Mouse (Mus musculus) gastrocnemius, adult 18-20 months (tissue): ENCODE data around the gene Rnase1. TPM values are rescaled to one million over a fixed set of nuclear protein-coding genes. Genes with fewer than 3 reads are reported as not detected.
A peak's percentile ranks its signal among the peaks of the same experiment; 100 is the strongest.
"Not testable (repeated sequence)": the region's sequence is repeated elsewhere in the genome, so short reads cannot be mapped to it uniquely, and the experiment has no call there.

Experiments used
- DNase-seq: peaks from one replicate; pipeline ENCODE4 v3.0.0; 2021; ENCODE audit warnings: low spot score
- long read RNA-seq, 2 experiments: library from polyadenylated mRNA; stranded (forward); transcript quantifications; one replicate each; pipeline ENCODE4 v2.0.0; 2021
- total RNA-seq, 2 experiments: library from RNA; stranded (reverse); gene quantifications; 2 replicates each; pipeline ENCODE4 v1.2.3; 2021

Gene Rnase1
- total RNA-seq, result under 1 TPM in 1 of 2 experiments, not detected in 1; 0.39 TPM
- long read RNA-seq, experiment 1, result 0 reads
- long read RNA-seq, experiment 2, result 0 reads

DNA sequence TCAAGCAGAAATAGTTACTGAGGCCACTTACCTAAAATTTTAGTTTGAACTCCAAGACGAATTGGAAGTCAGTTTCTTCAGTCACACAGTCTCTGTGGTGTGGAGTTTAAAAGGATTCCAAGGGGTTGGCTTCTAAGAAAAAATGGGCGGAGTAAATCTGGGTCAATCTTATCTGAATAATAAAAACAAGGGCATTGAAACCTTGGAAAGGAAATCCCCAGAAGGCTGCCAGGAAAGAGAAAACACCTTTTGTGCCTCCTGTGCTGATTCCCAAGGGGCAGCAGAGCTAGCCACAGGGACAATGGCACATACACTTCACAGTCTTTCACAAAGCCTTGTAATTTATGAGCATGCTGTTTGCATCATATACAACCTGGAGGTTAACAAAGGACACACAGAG lies at the start of gene Rnase1:
Gene Rnase1 (minus strand): TSS at position 101 of the 400 bp plus-strand sequence.
- no peak for DNase-seq

DNA sequence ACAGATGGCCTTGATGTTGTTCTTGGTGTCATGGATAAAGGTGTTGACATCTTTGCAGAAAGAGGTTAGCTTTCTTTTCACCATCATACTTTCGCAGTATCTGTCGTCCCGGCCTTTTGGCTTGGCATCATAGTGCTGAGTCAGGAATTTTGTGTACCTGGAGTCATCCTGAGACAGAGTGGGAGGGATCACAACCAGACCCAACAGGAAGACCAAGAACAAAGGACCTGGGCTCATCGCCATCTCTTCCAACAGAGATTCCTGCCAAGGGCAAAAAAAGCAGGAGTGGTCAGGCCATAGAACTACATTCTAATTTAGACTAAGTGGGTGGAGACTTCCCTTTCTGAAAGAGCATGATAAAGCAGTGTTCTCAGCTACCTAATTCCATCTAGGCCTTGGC lies 49.1 kb upstream of the Rnase1 start:
- no peak for DNase-seq

DNA sequence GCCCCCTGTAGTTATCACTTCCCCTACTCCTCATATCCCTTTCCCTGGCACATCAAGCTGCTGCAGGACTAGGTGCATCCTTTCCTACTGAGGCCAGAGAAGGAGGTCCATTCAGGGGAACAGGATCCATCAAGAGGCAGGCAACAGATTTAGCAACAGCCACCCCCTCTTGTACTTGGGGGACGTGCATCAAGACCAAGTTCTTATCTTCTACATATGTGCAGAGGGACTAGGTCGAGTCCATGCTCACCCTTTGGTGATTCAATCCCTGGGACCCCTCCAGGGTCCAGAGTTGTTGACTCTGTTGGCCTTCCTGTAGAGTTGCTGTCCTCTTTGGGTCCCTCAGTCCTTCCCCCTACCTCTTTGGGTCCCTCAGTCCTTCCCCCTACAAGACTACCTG lies 34.5 kb upstream of the Rnase1 start:
- not testable (repeated sequence) for DNase-seq

DNA sequence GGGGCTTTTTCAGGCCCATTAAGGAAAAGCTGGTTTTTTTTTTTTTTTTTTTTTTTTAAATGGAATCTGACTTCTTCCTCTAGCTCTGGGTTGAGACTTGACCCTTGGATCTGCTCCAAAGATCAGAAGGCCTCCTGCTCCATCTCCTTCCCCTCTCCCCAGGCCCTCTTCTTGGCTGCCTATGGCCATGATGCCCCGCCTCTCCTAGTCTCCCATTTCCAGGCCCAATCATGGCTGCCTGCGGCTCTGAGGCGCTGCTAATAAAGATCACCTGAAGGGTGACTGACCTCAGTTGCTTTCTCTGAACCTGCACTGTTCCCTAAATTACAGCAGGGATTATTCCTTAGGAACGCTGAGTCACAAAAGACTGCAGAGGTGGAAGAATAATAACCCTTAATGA lies 27.3 kb upstream of the Rnase1 start:
- DNase-seq, result no peak

DNA sequence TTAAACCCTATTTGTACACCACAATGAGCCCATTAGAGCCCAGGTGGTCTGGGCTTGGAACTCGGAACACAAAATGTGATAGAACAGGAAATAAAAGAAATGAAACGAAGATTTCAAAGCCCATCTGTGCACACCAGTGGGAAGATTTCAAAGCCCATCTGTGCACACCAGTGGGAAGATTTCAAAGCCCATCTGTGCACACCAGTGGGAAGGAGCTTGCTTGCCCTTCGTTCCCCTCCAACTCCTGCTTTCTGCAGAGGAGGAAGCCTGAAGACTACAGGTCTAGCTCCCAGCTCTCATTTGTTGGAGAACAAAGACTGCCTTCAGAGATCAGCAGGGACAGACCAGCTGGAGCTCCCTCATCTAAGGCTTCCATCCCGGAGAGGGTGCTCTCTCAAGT lies 26.4 kb upstream of the Rnase1 start:
- DNase-seq, result not testable (repeated sequence)

DNA sequence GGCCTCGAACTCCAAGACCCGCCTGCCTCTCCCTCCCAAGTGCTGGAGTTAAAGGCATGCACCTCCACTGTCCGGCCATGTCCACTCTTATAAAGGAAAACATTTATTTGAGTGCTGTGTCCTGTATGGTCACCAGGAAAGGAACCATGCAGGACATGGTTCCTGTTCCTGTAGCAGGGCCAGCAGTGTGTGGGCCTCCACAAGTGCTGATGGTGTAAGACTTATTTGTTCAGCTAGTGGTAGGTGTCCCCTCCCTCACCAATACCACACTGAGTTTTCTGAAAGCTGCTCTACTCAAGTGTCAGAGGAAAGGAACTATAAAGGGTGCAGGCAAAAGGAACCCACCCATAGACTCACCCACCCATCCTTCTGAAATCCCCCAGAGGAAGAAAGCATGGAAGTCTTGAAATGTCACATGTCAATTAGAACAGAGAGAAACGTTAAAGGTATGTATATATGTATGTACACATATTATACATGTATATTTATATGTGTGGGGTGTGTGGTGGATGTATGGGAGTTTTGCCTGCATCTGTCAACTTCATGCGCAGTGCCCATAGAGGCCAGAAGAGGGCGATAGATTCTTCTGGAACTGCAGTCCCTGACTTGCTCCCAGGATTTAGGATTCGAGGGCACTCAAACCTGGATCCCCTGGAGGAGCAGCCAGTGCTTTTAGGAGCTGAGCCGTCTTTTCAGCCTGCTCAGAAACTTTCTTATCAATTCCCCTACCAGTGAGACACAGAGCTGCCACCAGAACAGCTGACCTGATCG lies 25.7 kb upstream of the Rnase1 start:
- DNase-seq, result peak; percentile 12

DNA sequence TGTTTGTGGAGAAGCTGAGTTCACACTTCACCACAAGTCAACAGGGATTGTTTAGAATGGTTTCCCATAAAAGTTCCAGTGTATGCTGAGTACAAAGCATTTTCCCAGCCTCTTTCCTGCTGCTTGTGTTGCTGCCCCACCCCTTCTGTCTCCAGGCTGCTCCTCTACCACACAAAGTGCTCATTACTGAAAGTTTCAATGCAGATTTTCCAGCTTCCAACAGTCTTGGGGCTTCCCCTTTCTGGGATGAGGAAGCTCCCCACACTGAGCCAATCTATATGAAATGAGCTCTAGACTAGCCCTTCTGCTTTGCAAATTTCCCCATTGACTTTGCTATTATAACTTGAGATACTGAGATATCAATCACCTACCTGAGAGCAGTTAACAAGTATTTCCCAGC lies 19.5 kb upstream of the Rnase1 start:
- no peak for DNase-seq

DNA sequence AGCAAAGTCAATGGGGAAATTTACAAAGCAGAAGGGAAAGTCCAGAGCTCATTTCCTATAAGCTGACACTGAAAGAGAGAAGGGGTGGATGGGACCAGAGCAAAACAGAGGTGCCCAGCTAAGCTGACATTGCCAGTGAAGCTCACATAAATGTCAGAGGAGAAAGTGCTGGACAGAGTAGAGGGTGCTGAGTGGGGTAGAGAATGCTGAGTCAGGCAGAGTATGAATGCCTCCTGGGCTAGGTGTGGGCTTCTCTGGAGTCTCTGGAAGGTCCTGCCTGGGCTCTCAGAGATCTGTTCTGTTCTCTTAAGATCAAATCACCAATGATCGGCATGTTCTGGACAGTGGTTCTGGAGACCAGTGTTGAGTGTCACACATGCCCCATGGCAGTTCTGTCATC lies 18.9 kb upstream of the Rnase1 start:
- no peak for DNase-seq

DNA sequence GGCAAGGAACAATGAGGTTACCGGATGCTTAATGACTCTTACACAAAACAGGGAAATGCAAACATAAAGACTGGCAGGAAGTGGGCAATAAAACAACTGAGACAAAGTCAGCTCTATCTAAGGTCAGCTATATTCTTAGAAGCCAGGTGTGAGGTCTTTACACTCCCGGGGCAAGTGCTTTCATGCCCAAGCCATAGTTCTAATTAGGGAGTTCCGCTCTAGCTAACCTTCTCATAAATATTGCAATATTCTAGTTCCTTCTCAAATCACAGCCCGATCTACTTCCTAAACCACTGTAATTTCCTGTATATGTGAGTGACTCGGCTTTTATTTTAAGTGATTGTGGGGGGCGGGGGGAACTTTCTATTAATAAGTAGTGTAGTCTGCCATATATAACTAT lies 16.7 kb upstream of the Rnase1 start:
- DNase-seq, result not testable (repeated sequence)

DNA sequence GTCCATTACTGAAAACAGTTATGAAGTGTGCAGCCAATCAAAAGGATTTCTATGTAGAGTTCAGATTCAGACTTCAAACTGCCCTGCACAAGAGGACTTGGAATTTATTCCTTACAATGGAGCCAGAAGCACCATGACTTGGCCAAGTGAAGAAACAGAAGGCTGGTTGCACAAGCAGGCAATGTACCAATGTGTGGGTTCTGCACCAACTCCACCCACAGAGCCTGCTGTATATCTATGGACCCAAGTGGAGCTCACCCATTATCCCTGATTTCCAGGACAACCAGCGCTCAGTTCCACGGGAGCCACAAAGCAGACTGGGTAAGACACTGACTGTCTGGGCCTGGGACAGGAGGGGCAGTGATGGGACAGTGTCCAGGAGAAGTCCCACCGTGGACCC lies 15.4 kb upstream of the Rnase1 start, which contains the start of gene Rnase2b:
Gene Rnase2b (plus strand): TSS at position 285 of the 400 bp plus-strand sequence.
- DNase-seq, result not testable (repeated sequence)

DNA sequence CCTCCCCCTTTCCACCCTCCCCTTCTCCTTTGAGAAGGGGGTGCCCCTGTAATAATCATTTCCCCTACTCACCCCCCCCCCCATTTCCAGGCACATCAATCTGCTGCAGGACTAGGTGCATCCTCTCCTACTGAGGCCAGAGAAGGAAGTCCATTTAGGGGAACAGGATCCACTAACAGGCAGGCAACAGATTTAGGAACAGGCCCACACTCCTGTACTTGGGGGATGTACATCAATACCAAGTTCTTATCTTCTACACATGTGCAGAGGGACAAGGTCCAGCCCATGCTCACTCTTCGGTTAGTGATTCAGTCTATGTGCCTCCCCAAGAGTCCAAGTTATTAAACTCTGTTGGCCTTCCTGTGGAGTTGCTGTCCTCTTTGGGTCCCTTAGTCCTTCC lies 10.5 kb upstream of the Rnase1 start:
- no peak for DNase-seq

DNA sequence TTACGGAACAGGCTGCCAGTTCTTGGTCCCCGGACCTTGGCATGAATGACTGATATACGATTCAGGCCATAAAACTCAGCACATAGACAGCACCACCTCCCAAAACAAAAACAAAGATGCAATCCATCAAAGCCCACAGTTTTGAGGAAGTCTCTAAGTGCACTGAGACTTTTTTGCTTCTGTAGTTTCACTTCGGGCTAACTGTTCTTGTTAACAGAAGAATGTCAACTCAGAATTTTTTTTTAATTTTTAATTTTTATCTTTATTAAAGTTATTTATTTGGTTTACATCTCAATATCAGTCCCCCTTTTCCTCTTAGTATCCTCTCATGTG lies 10.1 kb upstream of the Rnase1 start:
- DNase-seq, result no peak

DNA sequence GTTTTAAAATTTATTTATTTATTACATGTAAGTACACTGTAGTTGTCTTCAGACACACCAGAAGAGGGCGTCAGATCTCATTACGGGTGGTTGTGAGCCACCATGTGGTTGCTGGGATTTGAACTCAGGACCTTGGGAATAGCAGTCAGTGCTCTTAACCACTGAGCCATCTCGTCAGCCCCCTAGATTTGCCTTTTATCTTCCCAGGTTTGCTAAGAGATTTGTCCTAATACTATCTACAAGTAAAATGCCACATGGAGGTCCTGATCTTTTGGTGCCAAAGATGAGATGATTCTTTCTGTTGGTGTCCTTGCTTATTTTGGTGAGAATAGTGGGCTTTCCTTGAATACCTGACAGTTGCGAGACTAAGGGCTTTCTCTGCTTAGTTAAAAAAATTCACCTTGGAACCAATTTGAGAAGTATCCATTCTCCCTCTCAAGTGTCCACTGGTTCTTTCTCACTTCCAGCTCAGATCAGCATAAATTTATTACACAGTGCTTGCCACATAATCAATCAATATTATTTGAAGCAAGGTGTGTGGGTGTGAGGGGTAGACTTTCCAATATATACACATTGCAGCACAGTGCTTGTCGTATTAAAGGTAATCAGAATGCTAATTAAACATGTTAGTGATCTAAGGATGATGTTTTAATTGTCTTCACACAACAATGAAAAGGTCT lies 9.6 kb upstream of the Rnase1 start:
- no peak for DNase-seq

DNA sequence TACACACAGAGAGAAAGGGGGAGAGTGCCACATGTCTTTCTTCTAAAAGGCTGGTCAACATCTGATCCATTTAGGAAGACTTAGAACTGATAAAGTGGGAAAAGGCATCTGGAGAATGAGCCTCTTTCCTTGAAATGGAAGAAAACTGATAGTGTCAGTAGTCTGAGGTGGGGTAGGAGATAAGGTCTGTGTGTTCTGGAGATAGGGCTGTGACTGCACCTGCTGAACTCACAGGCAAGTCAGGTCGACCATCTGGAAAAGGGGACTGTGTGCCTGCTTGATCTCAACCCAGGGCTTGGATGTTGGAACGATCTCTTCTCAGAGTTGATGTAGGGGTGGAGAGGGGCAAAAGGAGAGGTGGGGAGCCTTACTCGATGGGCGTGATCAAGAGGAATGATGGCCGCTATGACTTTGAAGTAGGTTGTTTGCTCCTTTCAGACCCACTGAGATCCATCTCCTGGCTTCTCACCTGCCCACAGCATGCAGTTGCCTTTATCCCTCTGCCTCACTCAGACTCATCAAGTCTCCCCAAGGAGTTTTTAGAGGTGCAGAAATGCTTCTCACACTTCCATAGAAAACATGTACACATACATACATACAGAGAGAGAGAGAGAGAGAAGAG lies 5.8 kb upstream of the Rnase1 start:
- no peak for DNase-seq

DNA sequence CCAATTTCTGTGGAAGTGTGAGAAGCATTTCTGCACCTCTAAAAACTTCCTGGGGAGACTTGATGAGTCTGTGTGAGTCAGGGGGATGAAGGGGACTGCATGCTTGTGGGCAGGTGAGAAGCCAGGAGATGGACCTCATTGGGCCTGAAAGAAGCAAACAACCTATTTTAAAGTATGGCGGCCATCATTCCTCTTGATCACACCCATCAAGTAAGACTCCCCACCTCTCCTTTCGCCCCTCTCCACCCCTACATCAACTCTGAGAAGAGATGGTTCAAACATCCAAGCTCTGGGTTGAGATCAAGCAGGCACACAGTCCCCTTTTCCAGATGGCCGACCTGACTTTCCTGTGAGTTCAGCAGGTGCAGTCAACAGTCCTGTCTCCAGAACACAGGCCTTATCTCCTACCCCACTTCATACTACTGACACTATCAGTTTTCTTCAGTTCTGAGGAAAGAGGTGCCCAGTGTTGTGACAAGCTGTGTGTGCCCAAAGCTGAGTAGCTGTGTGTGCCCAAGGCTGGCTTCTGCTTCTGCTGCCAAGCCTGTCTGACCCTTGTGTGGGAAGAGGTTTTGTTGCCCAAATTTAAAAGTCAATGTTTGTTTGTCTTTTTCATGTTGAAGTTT lies 3.7 kb upstream of the Rnase1 start:
- no peak for DNase-seq

DNA sequence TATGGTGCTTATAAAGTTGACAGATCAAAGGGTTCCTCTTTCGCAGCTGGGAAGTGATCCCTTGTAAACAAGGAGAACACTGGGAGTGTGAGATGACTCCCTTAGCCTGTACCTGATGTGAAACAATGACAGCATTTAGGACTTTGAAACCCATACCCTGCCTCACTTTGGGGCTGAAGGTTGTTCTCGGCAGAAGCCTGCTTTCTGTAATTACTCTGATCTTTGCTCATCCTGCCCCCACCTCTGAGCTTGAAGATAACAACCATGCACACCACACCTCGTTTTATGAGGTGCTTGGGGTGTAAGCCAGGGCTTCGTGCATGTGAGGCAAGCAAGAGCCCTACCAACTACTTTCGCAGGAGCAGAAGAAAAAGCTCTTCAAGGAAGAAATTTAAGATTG lies 2.6 kb upstream of the Rnase1 start:
- DNase-seq, result no peak

DNA sequence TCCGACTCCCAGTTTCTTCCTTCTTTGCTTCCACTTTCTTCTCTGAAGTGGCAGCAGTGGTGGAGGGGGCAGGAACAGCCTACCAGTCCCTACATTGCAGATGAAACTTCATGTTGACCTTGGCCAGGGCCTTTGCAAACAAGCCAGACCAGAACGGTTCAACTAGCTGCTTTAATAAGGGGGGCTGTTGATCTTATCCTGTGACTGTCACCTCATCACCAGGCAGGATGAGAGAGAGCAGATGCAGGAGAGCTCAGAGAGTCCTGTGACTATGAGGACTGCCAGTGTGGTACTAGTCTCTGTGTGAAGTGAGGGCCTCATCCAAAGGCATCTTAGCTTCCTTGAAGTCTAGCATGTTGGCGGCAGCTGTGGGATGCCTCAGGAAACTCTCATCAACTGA lies 1.4 kb upstream of the Rnase1 start:
- DNase-seq, result no peak

DNA sequence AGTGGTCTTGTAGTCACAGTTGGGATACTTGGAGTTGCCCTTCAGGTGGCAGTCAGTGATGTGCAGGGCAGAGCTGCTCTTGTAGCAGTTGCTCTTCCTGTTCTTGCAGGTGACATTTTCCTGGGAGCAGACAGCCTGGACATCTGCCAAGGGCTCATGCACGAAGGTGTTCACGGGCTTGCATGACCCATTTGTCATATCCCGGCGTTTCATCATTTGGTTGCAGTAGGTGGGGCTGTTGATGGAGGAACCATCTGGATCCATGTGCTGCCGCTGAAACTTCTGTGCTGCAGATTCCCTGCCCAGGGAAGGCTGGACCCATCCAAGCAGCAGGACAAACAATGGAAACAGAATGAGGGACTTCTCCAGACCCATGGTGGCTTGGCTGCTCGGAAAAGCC lies 1.1 kb downstream of the Rnase1 start:
- no peak for DNase-seq

DNA sequence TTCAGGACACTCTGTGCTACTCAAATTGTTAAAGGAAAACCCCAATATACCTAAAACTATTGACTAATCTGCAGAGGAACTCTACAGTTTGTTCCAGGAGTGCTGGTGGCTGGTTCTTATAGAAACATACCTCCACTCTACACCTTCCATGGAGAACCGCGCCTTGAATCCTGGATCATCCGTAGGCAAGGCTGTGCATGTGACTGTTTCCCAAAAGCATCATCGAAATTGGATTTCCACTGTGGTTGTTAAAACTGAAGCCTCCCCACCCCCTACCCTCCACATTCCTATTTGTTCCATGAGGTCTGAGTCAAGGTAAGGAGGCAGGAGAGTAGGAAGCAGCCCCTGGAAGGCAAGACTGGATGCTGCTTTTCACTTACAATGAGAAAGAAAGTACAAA lies 2.1 kb downstream of the Rnase1 start:
- DNase-seq, result no peak

DNA sequence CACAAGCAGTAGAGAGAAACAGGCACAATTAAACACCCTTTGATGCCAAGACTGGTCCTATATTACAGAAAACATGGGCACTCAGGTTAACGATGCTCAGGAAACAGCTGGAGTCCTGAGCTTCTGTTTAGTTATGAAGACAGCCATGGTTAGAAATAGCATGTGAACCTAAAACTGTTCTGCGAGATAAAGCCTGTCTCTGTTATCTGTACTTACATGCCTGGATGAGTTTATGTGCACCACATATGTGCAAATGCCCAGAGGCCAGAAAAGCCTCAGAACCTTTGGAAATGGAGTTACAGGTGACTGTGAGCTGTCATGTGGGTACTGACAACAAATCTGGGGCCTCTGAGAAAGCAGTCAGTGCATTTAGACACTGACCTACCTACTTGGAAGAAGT lies 2.6 kb downstream of the Rnase1 start:
- DNase-seq, result no peak

DNA sequence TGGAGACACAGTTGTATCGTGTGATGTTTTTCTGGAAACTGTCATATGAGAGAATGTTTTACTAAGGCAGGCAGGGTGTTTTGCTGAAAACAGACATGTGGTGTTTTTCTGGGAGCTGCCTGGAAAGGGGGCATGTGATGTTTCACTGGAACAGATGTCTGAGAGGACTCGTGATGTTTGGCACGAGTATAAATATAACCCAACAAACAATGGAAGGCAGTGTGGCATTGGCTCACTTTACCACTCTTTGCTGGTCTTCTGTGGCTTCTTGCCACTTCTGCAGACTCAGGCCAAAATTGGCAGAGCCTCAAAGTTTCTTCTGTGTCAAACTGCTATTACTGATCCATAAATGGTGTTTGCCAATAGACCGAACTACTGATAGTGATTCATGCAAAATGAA lies 3.3 kb downstream of the Rnase1 start:
- no peak for DNase-seq

DNA sequence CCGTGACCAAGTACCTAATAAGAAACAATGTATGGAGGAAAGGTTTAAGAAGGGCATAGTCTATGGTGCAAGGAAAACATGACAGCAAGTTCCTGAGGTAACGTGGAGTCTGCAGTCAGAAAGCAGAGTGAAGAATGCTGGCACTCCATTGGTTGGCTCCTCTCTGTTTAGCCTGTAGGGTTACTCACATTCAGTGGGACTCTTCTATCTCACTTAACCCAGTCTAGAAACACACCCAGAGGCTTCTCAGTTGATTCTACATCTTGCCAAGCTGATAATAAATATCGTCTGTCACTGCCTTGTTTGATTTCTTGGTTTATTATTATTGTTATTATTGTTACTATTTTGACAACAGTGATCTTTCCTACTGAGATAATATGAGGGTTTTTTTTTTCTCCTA lies 4.0 kb downstream of the Rnase1 start:
- no peak for DNase-seq
